Mouse (Mus musculus) lung, embryonic 14.5 days (tissue): ENCODE data around the gene Sh3yl1. TPM values are rescaled to one million over a fixed set of nuclear protein-coding genes. Genes with fewer than 3 reads are reported as not detected.

Experiments used
- ATAC-seq: fragments of 200-750 bp; cut with Nextera tagmentation; 2 replicates; pipeline ENCODE4 v1.8.0; 2017; ENCODE audit warnings: mild to moderate bottlenecking, moderate TSS enrichment, moderate library complexity; ENCODE audit not compliant: insufficient read depth
- DNase-seq: peaks from one replicate; pipeline ENCODE4 v3.0.0-alpha.2; 2015
- H3K27ac ChIP-seq: fragments of 300-500 bp; sonication (generic); 2 replicates; pipeline ENCODE4 v1.5.1; 2014; ENCODE audit warnings: low read depth, mild to moderate bottlenecking, moderate library complexity
- H3K27me3 ChIP-seq: fragments of 300-500 bp; sonication (generic); 2 replicates; pipeline ENCODE4 v1.6.1; 2014; ENCODE audit warnings: low read length, control low read depth; ENCODE audit not compliant: insufficient read depth
- H3K36me3 ChIP-seq: fragments of 300-500 bp; sonication (generic); 2 replicates; pipeline ENCODE4 v1.6.1; 2014; ENCODE audit warnings: control low read depth; ENCODE audit not compliant: insufficient read depth
- H3K4me1 ChIP-seq: fragments of 300-500 bp; sonication (generic); 2 replicates; pipeline ENCODE4 v1.6.1; 2014; ENCODE audit warnings: antibody characterized with exemption, control low read depth; ENCODE audit not compliant: insufficient read depth
- H3K4me2 ChIP-seq: fragments of 300-500 bp; sonication (generic); 2 replicates; pipeline ENCODE4 v1.6.1; 2014; ENCODE audit warnings: mild to moderate bottlenecking
- H3K4me3 ChIP-seq: fragments of 300-500 bp; sonication (generic); 2 replicates; pipeline ENCODE4 v1.5.1; 2014; ENCODE audit warnings: low read depth, low read length
- H3K9ac ChIP-seq: fragments of 300-500 bp; sonication (generic); 2 replicates; pipeline ENCODE4 v1.6.1; 2014
- H3K9me3 ChIP-seq: fragments of 300-500 bp; sonication (generic); 2 replicates; pipeline ENCODE4 v1.6.1; 2016; ENCODE audit warnings: low read depth, low read length, control low read depth
- CTCF ChIP-seq: IDR thresholded peaks from 2 replicates; pipeline ENCODE4 v1.5.1; 2016; ENCODE audit warnings: antibody characterized with exemption, low read depth
- WGBS: fragments of 180-500 bp; shearing (Covaris S2); extraction: QIAGEN DNeasy Blood & Tissue Kit; methylation state at CpG from one replicate; pipeline ENCODE4 v1.1.7; 2014; 5-methylcytosine and 5-hydroxymethylcytosine counted together
- polyA plus RNA-seq: library from polyadenylated mRNA; unstranded; fragments of >200 nt; fragmentation: Nextera tagmentation; extraction: Ambion mirVana; gene quantifications from 2 replicates; pipeline ENCODE4 v1.2.1, GENCODE M21; 2014

The Sh3yl1 gene
- polyA plus RNA-seq, 1 experiment from 2014 or later, result 11.1 TPM

- DNase-seq (no peak), ATAC-seq (no peak)
- no peak overlapping the region for H3K27ac ChIP-seq
- WGBS, result 73% methylated on average over 2 of the region's 2 CpGs
- H3K9me3 ChIP-seq, result no peaks in the 10 kb centered on the region
- H3K27me3 ChIP-seq, result no peaks in the 10 kb centered on the region
- no peak for TF ChIP-seq CTCF
- H3K4me3 ChIP-seq, result no peak overlapping the region; the same call in 1 of the 2 replicates
- H3K36me3 ChIP-seq, result peaks cover 12% of the 10 kb centered on the region
- H3K9ac ChIP-seq, result no peak overlapping the region
- H3K4me1 ChIP-seq, result peaks cover 8% of the 10 kb centered on the region; the same call in 1 of the 2 replicates
- H3K4me2 ChIP-seq, result peak overlapping the region; percentile 92
These were observed 1.6 kb upstream of the Sh3yl1 start for GRCm38 (mm10) chr12:30909881-30910280.

DNA sequence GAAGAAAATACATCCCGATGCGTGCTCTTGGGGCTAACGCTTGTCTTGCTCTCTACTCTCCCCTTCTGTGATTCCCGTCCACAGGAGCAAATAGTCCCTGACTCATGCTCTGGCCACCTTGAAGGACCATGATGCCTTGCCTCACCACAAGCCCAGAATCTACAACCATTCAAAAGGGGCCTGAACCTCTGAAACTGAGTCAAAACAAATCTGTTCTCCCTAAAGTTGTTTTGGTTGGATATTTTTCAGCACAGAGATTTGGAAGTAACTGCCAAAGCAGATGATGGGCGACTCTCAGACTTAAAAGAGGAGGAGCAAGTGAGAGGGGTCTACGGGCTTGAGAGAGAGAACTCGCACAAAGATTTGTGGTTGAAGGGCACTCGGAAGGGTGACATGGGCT lies 608 bp upstream of the Sh3yl1 start:
- Histone ChIP-seq H3K4me2 (peak overlapping the region; percentile 92), H3K36me3 (peaks cover 9% of the 10 kb centered on the region), H3K4me3 (peak overlapping the region; percentile 76), H3K27ac (peak overlapping the region; percentile 62), H3K9ac (peak overlapping the region; percentile 88), H3K27me3 (no peaks in the 10 kb centered on the region), H3K9me3 (no peaks in the 10 kb centered on the region), H3K4me1 (peaks cover 8% of the 10 kb centered on the region; the same call in 1 of the 2 replicates)
- DNase-seq (no peak), ATAC-seq (peak; percentile 18)
- TF ChIP-seq CTCF, result no peak
- WGBS, result 15% methylated on average over 8 of the region's 8 CpGs

DNA sequence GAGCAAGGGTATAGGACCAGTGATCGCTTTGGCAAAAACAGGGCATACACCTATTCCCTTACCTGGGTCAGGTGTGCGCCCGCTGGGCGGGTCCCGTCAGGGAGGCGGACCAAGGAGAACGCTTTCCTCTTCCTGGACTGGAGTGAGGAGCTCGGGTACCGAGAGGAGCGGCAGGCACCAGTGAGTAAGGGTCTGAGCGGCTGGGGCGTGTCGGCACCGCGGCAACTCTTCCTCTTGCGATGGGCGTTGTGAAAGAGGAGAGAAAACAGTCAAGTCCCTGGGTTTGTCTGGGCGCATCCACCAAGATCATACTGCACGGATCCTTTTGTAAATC lies 547 bp downstream of the Sh3yl1 start:
- TF ChIP-seq CTCF, result no peak
- H3K4me1 ChIP-seq, result peaks cover 8% of the 10 kb centered on the region; the same call in 1 of the 2 replicates
- under 1% methylated on average over 19 of the region's 19 CpGs for WGBS
- H3K4me3 ChIP-seq, result peak overlapping the region; percentile 76
- peak overlapping the region; percentile 88 for H3K9ac ChIP-seq
- peak; percentile 72 for DNase-seq
- H3K27me3 ChIP-seq, result no peaks in the 10 kb centered on the region
- peak overlapping the region; percentile 92 for H3K4me2 ChIP-seq
- no peak overlapping the region for H3K27ac ChIP-seq
- H3K36me3 ChIP-seq, result peaks cover 5% of the 10 kb centered on the region; the same call in 1 of the 2 replicates
- H3K9me3 ChIP-seq, result no peaks in the 10 kb centered on the region
- peak; percentile 86 for ATAC-seq

- Histone ChIP-seq H3K27ac (no peak overlapping the region), H3K9me3 (no peaks in the 10 kb centered on the region), H3K4me1 (peaks cover 8% of the 10 kb centered on the region; the same call in 1 of the 2 replicates), H3K9ac (peak overlapping the region; percentile 88; the same call in 1 of the 2 replicates), H3K27me3 (no peaks in the 10 kb centered on the region), H3K36me3 (peaks cover 5% of the 10 kb centered on the region; the same call in 1 of the 2 replicates), H3K4me2 (peak overlapping the region; percentile 92), H3K4me3 (peak overlapping the region; percentile 76)
- DNase-seq (no peak), ATAC-seq (no peak)
- TF ChIP-seq CTCF, result no peak
- WGBS, result 59% methylated on average over 3 of the region's 3 CpGs
These were observed 1.4 kb downstream of the Sh3yl1 start for GRCm38 (mm10) chr12:30912840-30913239.

DNA sequence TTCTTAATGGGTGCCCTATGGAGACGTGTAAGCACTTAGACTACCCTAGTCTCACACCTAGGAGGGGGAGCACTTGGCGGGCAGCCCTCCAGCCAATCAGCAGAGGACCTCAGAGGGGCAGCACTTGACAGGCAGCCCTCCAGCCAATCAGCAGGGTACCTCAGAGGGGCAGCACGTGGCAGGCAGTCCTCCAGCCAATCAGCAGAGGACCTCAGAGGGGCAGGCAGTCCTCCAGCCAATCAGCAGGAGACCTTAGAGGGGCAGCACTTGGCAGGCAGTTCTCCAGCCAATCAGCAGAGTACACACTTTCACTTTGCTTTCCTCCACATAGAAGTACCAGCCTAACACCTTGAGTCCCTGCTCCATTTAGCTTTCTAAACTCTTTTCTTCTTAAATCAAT lies 10.9 kb downstream of the Sh3yl1 start:
- ATAC-seq (no peak), DNase-seq (no peak)
- no peak for TF ChIP-seq CTCF
- Histone ChIP-seq H3K27ac (no peak overlapping the region), H3K36me3 (no peaks in the 10 kb centered on the region), H3K9ac (no peak overlapping the region), H3K4me2 (no peak overlapping the region), H3K4me1 (no peaks in the 10 kb centered on the region), H3K27me3 (no peaks in the 10 kb centered on the region), H3K4me3 (no peak overlapping the region), H3K9me3 (no peaks in the 10 kb centered on the region)
- WGBS, result 73% methylated on average over 3 of the region's 3 CpGs

- DNase-seq (no peak), ATAC-seq (no peak)
- Histone ChIP-seq H3K27ac (no peak overlapping the region), H3K9ac (no peak overlapping the region), H3K36me3 (no peaks in the 10 kb centered on the region), H3K27me3 (no peaks in the 10 kb centered on the region), H3K4me3 (no peak overlapping the region), H3K4me2 (no peak overlapping the region), H3K9me3 (no peaks in the 10 kb centered on the region), H3K4me1 (no peaks in the 10 kb centered on the region)
- 84% methylated on average over 6 of the region's 6 CpGs for WGBS
- TF ChIP-seq CTCF, result no peak
These were observed 16.7 kb downstream of the Sh3yl1 start for GRCm38 (mm10) chr12:30928182-30928581.

DNA sequence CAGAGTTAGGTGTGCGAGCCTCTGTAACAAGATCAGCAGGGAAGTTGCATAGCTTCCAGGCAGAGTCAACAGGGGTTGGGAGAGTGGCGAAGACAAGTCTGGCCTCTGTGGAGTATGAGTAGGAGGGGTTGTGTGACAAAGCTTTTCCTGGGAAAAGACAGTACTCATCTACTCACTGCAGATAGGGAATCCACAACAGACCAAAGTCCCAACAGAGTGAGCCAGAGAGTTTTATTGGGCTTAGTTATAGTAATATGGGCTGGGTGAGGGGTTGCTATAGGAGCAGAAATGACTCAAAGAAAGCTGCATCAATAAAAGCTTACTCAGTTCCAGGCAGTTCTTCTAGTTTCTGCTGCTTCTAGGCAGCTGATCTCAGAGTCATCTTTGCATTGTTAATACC lies 21.8 kb downstream of the Sh3yl1 start:
- H3K27ac ChIP-seq, result no peak overlapping the region
- no peaks in the 10 kb centered on the region for H3K9me3 ChIP-seq
- no peak for ATAC-seq
- H3K4me1 ChIP-seq, result no peaks in the 10 kb centered on the region
- H3K27me3 ChIP-seq, result no peaks in the 10 kb centered on the region
- no peaks in the 10 kb centered on the region for H3K36me3 ChIP-seq
- WGBS, result 87% methylated on average over 2 of the region's 2 CpGs
- no peak for DNase-seq
- H3K4me2 ChIP-seq, result no peak overlapping the region
- no peak for TF ChIP-seq CTCF
- H3K9ac ChIP-seq, result no peak overlapping the region
- no peak overlapping the region for H3K4me3 ChIP-seq

GRCm38 (mm10) chr12:30936899-30937298 lies 25.4 kb downstream of the Sh3yl1 start:
- no peak overlapping the region for H3K27ac ChIP-seq
- H3K27me3 ChIP-seq, result no peaks in the 10 kb centered on the region
- DNase-seq, result no peak
- TF ChIP-seq CTCF, result no peak
- no peak overlapping the region for H3K9ac ChIP-seq
- H3K4me3 ChIP-seq, result no peak overlapping the region
- no peak overlapping the region for H3K4me2 ChIP-seq
- 0 out of 2 replicates have a peak, but pooled peaks cover 7% of the 10 kb centered on the region for H3K36me3 ChIP-seq
- 71% methylated on average over 2 of the region's 2 CpGs for WGBS
- ATAC-seq, result no peak
- no peaks in the 10 kb centered on the region for H3K9me3 ChIP-seq
- H3K4me1 ChIP-seq, result no peaks in the 10 kb centered on the region
